Mouse (Mus musculus) heart, adult 9 months (tissue): Measurements from ENCODE around the gene Nsun4.

Experiments used
- DNase-seq, 2 experiments: peaks; one replicate each; pipeline ENCODE4 v3.0.0; 2022; ENCODE audit warnings: low spot score in 2 of 2

The Nsun4 gene

DNA sequence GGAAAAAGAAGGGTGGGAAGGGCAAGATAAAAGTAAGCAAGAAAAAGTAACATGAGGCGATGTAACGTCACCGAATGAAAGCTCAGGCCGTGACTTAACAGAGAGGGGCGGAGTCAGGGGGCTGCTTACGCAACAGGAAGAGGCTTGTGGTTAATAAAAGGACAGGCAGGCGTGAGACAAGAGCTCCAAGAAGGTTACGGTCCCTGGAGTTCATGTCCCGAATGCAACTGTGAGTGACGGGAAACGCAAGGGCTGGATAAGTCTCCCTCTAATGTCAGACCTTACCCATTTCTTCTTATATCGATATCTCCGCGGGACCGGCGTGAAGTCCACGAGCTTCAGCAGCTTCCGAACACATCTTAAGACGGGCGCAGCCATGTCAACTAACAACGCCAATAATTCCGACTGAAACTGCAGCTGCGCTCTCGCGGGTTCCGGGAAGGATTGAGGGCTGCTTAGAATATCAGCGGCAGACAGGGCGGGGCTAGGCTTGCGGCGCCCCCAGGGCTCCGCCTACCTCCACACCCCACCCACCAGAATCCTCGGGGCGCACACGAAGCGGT lies at the start of gene Nsun4:
Nsun4 (minus strand) TSS at position 478 of the 563 bp plus-strand sequence.
- DNase-seq: peak; percentile 90 to 94

GRCm38 (mm10) chr4:116100959-116101358 lies 47.3 kb upstream of the Nsun4 start:
- no peak for DNase-seq

- DNase-seq: no peak
Observed at GRCm38 (mm10) chr4:116097211-116097610, 43.5 kb upstream of the Nsun4 start.

- no peak for DNase-seq
Observed at GRCm38 (mm10) chr4:116096291-116096690, 42.6 kb upstream of the Nsun4 start.

- no peak for DNase-seq
Observed at GRCm38 (mm10) chr4:116088510-116089249, 35.0 kb upstream of the Nsun4 start.

DNA sequence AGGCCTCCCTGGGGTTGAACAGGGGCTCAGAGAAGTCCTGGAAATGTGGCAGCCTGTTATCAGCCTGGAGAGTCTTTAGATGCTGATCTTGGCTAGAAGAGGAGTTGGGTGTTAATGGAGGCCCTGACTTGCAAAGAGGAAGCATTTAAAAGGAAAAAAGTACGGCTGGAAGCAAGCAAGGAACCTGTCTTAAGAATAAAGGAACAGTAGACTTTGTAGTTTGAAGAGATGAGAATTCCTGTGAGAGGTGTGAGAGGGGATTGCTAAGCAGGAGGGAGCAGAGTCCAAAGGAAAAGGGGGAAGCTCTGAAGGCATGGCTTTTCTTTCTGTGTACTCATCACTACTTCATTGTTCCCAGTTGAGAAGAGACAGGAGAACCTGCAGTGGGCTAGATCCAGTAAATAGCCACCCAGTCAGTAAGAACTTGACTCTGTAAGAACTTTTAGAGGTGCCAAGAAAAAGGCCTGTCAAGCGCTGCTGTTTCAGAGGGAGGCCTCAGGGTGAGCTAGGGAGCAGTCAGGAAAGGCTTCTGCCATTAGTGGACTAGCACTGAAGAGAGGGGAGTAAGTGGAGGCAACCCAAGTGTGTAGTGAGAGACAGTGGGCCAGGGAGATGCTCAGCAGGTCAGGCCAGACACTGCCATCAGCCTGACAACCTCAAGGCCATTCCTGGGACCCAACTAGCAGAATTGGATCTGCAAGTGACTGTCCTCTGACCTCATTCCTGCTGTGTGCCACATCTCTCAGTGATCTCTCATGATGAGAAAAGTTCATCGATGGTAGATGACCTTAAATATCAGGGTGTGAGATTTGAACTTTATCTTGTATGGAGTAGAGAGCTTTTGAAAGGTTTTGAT lies 23.8 kb upstream of the Nsun4 start:
- no peak for DNase-seq

GRCm38 (mm10) chr4:116076369-116077231 lies 22.9 kb upstream of the Nsun4 start:
- DNase-seq: peak; percentile 34 to 41

DNA sequence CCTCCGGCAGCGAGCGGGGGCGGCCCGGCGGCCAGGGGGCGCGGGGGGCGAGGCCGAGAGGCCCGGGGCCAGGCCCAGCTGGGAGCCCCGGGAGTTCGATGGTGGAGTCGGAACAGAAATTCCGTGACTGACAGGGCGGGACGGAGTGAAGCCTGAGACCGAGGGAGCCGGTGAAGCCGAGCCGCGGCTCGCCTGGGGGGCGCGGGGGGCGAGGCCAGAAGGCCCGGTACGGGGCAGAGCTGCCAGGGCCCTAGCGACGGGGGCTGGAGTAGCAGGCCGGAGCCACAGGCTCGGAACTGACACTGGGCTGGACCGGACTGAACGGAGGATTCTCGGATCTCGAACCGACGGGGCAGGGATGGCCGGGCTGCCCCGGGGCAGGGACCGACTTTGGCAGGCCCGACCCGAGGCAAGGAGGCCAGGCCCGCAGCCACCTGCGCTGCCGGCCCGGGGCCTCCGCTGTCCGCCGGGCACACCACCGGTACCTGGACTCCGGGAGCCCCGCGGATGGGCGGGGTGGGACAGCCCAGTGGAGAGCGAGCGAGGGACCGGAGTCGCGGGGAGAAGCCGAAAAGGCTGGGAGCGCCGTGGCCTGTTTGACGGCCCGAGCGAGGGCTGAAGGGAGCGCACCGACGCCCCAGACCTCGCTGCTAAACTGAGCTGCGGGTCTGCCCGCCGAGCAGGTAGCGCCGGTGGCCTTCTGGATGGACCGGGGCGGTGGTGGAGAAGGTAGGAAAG lies 22.1 kb upstream of the Nsun4 start:
- peak; percentile 69 to 74 for DNase-seq

DNA sequence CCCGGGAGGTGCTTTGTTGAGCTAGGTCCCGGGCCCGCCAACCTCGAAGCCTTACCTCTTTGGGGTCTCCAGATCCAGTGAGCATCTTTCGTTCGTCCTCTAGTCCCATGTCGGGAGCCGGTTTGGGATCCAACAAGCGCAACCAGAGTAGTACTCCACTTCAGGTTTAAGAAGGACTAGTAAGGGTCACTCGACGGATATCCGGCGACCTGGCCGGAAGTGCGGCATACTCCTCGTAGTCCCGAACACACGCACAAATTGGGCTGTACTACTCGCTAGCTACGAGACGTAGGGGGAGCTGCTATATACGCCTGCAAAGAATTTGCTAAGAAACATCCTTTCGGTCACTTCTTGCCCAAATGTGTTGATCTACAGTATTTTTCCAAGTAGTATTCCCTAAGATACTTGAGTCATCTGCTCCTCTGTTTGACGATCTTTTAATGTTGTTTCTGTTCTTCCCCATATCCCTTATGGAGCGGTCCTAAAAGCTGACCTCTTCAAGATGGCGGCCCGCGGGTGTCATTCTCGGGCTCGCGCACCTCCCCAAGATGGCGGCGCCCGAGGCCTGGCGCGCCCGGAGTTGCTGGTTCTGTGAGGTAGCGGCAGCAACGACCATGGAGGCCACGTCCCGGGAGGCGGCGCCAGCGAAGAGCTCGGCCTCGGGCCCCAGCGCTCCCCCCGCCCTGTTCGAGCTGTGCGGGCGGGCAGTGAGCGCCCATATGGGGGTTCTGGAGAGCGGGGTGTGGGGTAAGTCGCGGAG lies 21.4 kb upstream of the Nsun4 start, which contains the start of the genes Uqcrh and Lrrc41:
Uqcrh (minus strand) TSS at position 211 of the 760 bp plus-strand sequence.
Lrrc41 (plus strand) TSS at position 409 of the 760 bp plus-strand sequence.
- peak; percentile 90 to 96 for DNase-seq

- peak in 1 of 2 experiments; percentile 15 for DNase-seq
Observed at GRCm38 (mm10) chr4:116074145-116074675, 20.5 kb upstream of the Nsun4 start.

GRCm38 (mm10) chr4:116073146-116073545 lies 19.5 kb upstream of the Nsun4 start:
- DNase-seq: no peak

- no peak for DNase-seq
Observed at GRCm38 (mm10) chr4:116070116-116070515, 16.4 kb upstream of the Nsun4 start.

DNA sequence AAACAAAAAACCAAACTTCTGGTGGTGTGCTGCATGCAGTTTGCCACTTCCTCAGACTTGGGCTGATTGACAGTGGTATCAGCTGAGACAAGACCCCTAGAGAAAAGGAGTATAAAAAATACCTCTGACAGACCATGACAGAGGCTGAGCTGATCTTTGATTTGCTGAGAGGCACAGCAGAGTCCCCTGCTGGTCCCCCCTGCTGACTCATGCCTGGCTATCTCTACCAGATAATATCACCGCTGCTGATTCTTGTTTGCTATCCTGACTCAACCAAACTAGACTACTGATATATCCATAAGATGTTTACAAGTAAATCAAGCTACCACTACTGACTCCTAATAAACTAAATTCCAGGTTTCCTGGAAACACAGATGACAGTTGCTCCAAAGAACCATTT lies 10.2 kb upstream of the Nsun4 start:
- no peak for DNase-seq

DNA sequence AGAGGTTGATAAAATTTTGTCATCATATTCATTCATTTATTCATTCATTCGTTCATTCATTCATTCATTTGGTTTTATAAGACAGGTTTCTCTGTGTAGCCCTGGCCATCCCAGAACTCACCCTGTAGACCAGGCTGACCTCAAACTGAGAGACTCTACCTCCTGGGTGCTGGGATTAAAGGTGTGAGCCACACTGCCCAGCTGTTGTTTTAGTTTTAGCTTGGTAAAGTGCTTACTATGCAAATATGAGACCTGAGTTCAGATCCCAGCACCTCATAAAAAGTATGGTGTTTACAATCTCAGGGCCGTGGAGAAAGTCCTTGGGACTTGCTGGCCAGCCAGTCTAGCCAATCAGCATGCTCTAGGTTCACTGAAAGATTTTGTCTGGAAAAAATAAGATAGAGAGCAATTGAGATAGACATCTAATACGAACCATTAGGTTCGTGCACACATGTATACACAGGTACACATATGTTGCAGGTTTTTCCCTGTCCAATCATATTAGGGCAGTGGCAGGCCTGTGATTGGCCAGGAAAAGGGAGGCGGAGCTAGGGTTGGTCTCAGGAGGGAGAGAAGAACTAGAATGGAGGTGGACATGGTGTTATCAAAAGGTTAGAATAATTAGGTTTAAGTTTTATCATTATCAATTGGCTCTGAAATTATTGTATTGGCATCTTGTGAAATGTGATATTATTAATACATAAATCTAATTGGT lies 5.5 kb upstream of the Nsun4 start:
- no peak for DNase-seq

DNA sequence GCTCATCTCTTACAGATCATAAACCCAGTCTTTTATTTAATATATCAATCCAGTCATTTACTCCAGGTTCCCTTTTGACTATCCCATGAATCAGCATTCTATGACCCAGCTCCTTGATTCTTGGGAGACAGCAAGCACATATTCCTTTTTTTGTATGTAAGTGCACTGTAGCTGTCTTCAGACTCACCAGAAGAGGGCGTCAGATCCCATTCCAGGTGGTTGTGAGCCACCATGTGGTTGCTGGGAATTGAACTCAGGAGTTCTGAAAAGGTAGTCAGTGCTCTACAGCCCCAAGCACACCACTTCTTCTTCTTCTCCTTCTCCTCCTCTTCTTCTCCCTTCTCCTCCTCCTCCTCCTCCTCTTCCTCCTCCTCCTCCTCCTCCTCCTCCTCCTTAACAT lies 3.9 kb upstream of the Nsun4 start:
- no peak for DNase-seq

DNA sequence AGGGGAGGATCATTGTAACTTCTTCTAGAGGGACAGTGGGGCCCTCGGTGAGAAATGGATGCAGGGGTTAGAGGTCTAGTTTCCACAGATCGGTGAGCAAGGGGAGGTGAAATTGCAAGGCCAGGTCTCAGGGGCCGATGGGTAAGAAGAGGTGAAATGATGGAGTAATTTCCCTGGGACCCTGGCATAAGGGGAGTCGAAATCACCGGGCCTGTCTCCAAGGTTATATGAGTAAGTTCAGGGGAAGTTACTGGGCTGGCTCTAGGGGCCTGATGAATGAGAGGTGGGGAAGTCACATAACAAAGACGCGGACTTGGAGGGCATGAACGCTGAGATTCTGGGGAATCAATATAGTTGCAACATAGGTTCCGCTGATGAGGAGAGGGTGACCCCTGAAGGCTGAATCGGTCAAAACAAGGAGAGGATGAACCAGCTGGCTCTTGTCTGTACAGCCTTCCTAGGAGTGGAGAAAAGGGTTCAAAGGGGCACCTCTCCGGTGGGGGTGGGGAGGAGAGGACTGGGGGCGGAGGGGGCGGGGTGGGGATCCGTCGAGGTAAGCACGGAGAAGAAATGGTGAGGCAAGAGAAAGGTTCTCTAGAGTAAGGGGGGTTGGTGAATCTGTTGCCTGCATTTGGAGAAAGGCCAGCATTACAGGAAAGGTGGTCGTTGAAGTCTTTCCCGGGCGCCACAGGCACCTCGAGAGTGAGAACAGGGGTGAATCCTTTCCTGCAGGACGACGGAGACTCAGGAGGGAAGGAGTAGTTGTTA lies 966 bp downstream of the Nsun4 start:
- DNase-seq: peak; percentile 20 to 23

DNA sequence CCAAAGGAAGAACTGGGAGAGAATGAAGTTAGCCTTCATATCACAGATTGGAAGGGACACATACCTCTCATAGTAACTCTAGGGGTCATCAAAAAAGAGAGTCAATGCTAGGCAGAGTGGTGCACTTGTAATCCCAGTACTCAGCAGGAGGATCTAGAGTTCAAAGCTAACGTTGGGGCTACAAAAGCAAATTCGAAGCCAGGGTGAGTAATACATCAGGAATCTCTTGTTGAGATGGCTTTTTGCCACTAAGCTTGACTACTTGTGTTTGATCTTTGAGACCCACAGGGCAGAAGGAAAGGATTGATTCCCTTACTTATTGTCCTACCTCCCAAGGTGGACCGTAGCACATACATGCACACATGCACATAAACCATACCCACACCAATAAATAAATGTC lies 4.5 kb downstream of the Nsun4 start:
- no peak for DNase-seq
